Mouse (Mus musculus) adrenal gland, postnatal 4 days (tissue): ENCODE results near the gene Ccz1. TPM values are rescaled to one million over a fixed set of nuclear protein-coding genes. Genes with fewer than 3 reads are reported as not detected.
"Not testable (repeated sequence)": the region's sequence is repeated elsewhere in the genome, so short reads cannot be mapped to it uniquely, and the experiment has no call there.

Source experiments
- DNase-seq, 2 experiments: peaks; one replicate each; pipeline ENCODE4 v3.0.0; 2021 to 2022; ENCODE audit warnings: low spot score in 2 of 2, mixed read lengths in 2 of 2
- long read RNA-seq, 2 experiments: library from polyadenylated mRNA; stranded (forward); transcript quantifications; one replicate each; pipeline ENCODE4 v2.0.0; 2021
- total RNA-seq, 2 experiments: library from RNA; stranded (reverse); gene quantifications; 2 replicates each; pipeline ENCODE4 v1.2.3; 2021

Gene Ccz1
- total RNA-seq: 10 to 100 TPM; 74.8 to 76.8 TPM
- long read RNA-seq, experiment 1, transcript Ccz1-201 (15 exons, 1,769 nt): major isoform, 41 of 52 reads
- long read RNA-seq, experiment 1, partial matches to known transcripts: 6 of 52 reads
- long read RNA-seq, experiment 1, other reads (novel, unspliced or antisense): 5 of 52 reads
- long read RNA-seq, experiment 2, transcript Ccz1-201 (15 exons, 1,769 nt): major isoform, 70 of 90 reads
- long read RNA-seq, experiment 2, partial matches to known transcripts: 10 of 90 reads
- long read RNA-seq, experiment 2, other reads (novel, unspliced or antisense): 10 of 90 reads

DNA sequence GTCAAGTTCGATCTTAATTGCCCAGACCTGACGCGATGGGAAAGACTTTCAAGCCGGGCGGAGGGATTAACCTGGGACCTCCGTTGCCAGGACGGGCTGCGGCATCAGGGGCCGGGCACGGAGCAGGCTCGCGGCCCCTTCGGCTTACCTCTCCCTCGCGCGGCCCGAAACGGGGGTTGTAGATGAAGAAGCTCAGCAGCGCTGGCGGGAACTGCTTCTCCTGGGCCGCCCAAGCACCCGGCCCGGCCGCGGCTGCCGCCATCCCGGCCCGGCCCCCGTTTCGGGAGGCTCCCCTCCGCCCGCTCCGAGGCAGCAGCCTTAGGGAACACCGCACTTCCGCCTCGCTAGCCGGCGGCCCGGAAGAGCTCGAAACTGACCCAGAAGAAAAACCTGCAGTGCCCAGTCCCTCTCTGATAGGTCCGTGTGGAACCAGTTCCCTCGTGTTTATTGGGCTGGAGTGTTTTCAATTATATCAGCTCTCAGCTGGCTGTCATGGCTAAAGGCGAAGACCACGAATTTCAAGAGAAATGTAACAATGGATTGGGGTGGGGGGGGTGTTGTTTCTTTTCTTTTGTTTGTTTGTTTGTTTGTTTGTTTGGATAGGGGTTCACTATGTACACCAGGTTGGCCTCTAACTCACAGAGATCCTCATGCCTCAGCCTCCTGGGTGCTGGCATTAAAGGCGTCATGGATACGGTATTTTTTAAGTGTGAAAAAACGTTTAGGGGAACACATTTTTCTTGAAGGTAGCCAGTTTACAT lies at the start of gene Ccz1:
Gene Ccz1 (minus strand): TSS at position 327 of the 761 bp plus-strand sequence.
- DNase-seq: peak; percentile 39 to 60

DNA sequence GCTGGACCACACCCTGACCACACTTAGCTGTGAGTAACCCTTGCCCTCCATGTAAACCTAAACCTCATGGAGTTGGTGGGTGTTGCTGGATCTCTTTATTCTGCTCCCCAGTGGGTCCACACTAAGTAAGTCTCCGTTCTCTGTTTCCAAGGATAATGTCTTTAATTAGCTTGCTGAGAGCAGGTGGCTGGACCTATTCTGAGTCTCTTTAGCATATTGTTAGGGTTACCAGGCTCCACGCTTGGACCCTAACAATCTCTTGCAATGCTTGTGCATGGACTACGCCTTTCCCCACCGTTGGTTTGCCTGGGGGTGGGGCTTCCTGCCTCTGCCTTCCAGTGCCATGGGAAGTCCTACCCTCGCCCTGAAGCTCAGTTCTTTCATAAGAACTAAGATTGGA lies 49.4 kb upstream of the Ccz1 start:
- no peak for DNase-seq

GRCm38 (mm10) chr5:144054340-144054739 lies 39.7 kb upstream of the Ccz1 start:
- no peak for DNase-seq

DNA sequence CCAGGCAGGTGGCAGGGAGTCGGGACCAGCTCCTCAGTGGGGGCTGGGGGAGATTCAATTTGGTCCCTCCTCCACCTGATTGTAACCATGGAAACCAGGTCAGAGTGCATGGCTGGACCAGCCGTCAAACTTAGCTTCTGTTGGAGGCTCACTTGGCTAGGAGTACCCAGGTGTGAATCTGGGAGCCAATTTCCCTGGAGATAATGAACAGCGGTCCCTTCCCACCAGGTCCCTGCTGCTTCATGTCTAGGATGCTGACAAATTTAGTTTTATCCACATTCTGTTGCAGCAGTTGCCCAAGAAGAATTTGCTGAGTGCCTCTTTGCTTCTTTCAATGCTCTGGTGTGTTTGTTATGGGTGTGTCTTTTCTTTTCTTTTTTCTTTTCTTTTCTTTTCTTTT lies 38.8 kb upstream of the Ccz1 start:
- DNase-seq: no peak

- no peak for DNase-seq
Measured at GRCm38 (mm10) chr5:144051268-144051667, 36.6 kb upstream of the Ccz1 start.

DNA sequence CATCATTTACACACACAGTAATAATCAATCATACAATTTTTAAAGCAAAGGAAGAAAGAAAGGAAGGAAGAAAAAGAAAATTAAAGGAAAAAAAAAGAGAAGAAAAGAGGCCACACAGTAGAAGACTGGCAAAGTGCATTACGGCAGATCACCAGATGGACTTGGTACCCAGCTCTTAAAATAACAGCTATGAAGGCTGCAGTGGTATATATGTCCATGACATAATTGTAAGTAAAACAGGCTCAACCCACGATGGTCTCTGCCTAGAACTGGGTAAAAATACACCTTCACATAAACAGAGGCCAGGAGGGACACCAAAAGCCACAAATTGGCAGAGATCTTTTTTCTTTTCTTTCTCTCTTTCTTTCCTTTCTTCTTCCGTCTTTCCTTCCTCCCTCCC lies 35.2 kb upstream of the Ccz1 start:
- DNase-seq: no peak

DNA sequence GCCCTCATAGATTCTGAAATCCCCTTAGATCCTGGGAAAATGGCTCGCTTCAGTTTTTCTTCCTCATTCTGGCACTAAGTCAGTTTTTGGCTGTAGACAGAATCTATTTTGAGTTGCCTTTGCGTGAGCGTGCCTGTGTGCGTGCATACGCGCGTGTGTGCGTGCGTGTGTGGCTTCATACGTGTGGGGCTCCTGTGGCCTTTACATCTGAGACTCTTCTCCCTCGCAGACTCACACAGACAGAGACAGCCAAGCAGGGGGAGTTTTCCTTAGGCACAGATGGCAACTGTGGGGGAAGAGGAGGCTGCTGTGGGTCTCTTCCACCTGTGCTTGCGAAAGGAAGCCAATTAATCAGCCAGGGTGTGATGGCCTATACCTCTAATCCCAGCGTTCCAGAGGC lies 32.6 kb upstream of the Ccz1 start:
- DNase-seq: no peak

DNA sequence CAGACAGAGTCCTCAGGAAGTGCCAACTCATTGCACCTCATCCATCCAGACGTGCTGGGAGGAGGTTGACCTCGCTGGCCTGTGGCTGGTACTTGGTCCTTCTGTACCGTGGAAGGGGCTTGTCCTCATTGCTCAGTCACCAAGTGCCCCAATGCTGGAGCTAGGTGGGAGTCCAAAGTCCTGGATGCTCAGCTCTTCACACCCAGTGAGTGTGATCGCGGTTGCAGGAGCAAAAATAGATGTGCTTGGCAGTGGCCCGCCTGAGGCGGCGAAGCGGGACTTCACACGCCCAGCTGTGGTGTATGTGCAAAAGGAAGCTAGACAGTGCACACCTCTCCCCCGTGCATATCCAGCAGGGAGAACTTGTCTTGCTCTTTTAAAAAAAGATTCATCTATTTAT lies 28.5 kb upstream of the Ccz1 start:
- no peak for DNase-seq

- DNase-seq: peak; percentile 47 to 64
Measured at GRCm38 (mm10) chr5:144040720-144041364, 26.2 kb upstream of the Ccz1 start.

- no peak for DNase-seq
Measured at GRCm38 (mm10) chr5:144039886-144040285, 25.2 kb upstream of the Ccz1 start.

- no peak for DNase-seq
Measured at GRCm38 (mm10) chr5:144039156-144039675, 24.5 kb upstream of the Ccz1 start.

DNA sequence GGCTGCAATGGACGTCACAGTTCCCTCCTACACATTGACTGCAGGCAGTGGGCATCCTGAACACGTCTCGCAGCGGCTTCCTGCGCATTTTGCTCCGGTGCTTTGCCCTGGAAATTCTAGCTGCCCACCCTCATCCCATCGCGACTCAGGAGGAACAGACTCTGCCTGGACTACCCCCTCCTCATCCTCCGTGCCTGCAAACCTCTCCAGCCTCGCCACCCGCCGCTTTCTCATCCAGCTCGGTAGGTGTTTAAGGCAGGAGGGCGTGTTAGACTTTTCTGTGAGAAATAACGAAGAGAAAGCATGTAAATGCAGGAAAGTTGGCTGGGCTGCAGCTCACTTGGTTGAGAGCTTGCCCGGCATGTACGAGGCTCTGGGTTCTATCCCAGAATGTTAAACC lies 22.3 kb upstream of the Ccz1 start:
- no peak for DNase-seq

DNA sequence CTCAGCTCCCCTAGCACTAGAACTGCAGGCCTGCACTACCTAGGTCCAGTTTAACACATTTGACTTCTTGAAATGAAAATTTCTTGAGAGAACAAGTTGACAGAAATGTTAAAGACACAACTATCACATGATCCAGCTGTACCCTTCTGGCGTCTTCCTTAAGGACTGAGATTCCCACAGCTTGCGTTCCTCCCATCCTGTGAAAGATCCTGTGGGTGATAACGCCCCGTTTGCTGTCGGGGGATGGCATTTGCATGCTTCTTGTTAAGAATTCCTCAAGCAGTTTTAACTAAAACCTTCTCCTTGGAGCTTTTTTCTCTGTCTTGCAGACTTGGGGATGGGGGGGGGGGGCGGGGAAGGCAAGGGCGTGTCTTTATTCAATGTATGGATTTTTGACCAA lies 19.9 kb upstream of the Ccz1 start:
- no peak for DNase-seq

DNA sequence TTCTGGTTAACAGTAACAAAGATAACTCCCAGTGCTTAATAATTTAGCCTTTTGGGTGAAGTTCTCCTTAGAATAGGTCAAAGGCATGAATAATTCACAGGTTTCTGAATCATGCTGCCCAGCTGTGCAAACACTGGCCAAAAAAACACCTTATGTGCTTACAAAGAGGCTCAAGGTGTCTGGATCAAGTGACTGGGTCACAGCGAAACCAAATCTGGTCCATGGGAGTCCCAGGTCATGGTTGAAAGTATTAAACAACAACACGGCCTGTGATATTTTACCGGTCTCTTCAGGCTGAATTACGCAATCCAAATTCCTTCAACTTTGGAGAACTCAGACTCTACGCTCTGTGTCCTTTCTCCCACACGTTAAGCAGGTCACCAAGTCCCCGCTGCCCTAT lies 17.8 kb upstream of the Ccz1 start:
- DNase-seq: no peak

- no peak for DNase-seq
Measured at GRCm38 (mm10) chr5:144026620-144027263, 12.1 kb upstream of the Ccz1 start, which contains the start of gene Ocm. Gene Ocm, minus strand, starts transcription at chr5:144026670.

- DNase-seq: no peak
Measured at GRCm38 (mm10) chr5:144015845-144016244, 1.2 kb upstream of the Ccz1 start.

- no peak for DNase-seq
Measured at GRCm38 (mm10) chr5:144015312-144015650, 604 bp upstream of the Ccz1 start.

DNA sequence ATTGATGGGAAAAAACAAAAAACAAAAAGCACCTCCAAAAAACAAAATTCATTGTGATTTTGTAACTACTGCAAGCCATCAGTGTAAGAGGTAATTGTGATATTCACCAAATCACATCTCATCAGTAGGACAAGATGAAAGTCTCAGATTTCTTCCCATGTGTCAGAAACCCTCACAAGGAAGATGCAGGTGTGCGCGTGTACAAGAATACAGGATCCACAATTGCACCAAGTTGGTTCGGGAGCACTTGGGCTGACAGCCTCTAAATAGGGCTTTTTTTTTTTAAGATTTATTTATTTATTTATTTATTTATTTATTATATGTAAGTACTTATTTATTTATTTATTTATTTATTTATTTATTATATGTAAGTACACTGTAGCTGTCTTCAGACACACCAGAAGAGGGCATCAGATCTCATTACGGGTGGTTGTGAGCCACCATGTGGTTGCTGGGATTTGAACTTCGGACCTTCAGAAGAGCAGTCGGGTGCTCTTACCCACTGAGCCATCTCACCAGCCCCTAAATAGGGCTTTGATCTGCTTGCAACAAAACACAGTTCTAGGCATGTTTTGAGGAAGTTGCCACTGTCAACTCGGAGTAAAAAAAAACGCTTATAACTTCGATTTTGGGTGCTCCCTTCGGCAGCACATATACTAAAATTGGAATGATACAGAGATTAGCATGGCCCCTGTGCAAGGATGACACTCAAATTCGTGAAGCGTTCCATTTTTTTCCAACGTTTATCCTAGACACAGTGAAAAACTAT lies 1.1 kb downstream of the Ccz1 start:
- not testable (repeated sequence) for DNase-seq

- DNase-seq: no peak
Measured at GRCm38 (mm10) chr5:144002461-144003192, 12.1 kb downstream of the Ccz1 start.

GRCm38 (mm10) chr5:143999409-143999808 lies 15.3 kb downstream of the Ccz1 start:
- no peak for DNase-seq
